Mouse (Mus musculus) cortical plate, adult 2 months (tissue): ENCODE measurements around the gene Stx5a.

Experiments used
- CTCF ChIP-seq: fragments of 200-500 bp; IDR thresholded peaks from 2 replicates; pipeline ENCODE4 v1.5.1; 2011; ENCODE audit warnings: mild to moderate bottlenecking, control low read depth, low read length; ENCODE audit not compliant: insufficient read depth; ENCODE audit errors: extremely low read depth
- POLR2A ChIP-seq: fragments of 200-500 bp; IDR thresholded peaks from 2 replicates; pipeline ENCODE4 v1.6.1; 2011; ENCODE audit warnings: mild to moderate bottlenecking, low read length, control low read depth; ENCODE audit not compliant: insufficient read depth; ENCODE audit errors: extremely low read depth

GRCm38 (mm10) chr19:8711949-8712869 lies 29.0 kb upstream of the Stx5a start:
- TF ChIP-seq POLR2A (no peak), CTCF (no peak)
